In the genomic region with DNA sequence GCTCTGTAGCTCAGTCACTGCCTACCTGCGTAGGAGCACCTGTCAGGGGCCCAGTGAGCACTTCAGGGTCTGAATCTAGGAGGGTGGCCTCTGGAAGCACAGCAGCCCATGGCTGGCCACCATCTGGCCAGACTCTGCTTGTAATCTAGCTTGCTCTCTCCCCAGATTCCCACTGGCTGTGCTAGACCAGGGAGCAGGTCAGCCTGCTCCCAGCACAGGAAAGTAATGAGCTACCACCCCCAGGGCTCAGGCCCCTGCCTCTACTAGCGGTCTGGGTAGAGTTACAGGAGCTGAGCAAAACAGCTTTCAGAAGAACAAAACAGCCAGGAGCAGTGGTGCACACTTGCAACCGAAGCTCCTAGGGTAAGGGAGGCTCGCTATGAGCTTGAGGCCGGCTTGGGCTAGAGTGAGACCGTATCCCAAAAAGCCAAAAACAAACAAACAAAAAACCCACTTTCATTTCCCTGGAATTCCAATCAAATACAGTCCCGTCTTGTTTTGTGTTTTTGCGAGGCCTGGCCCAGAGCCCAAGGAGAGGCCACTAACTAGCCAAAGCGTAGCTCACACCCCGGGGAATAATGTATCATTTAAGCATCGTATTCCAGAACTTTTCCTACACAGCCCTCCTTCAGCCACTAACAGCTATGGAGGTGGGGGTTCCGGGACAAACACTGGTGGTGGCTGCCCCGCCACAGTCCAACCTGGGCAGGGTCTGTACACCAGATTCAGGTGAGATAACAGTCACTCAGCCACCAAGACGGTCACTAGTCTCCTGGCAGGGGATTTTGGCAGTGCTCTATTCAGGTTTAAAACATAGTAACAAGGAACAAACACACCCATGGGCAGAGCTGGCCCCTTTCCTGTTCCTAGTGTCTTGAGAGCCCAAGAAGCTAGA, we compare ENCODE assay signal across 11 mouse cellular contexts. TPM values are rescaled to one million over a fixed set of nuclear protein-coding genes. Genes with fewer than 3 reads are reported as not detected.
DNase-seq lines count a peak whose midpoint lies in the region; ATAC-seq and TF ChIP-seq lines count a peak whose summit lies in the region.
"Had no signal": no experiment of that assay in that cellular context is flagged by ENCODE, and none has a peak within 500 bp of the region (broad histone marks: within the 10 kb centered on the region; RNA-seq: fewer than 3 reads in every experiment).

No protein-coding gene starts in this region.

- no peak overlapping the region for H3K4me3 ChIP-seq in forebrain, embryonic 12.5 days (replicated peaks)
- no peak overlapping the region for H3K4me3 ChIP-seq in forebrain, embryonic 16.5 days (replicated peaks; ENCODE audit: low read length)
- no peak overlapping the region for H3K4me3 ChIP-seq in kidney, adult 2 months (ENCODE audit: insufficient read depth, low read depth, low read length)

- TF ChIP-seq POLR2A in kidney, adult 2 months (IDR thresholded peaks at IDR 0.05; ENCODE audit: low read depth, low read length) = no peak

- H3K9me3 ChIP-seq in forebrain, embryonic 12.5 days = no peaks in the 10 kb centered on the region
- no peaks in the 10 kb centered on the region for H3K9me3 ChIP-seq in forebrain, embryonic 16.5 days (ENCODE audit: control insufficient read depth, low read length)

- no peaks in the 10 kb centered on the region for H3K27me3 ChIP-seq in forebrain, embryonic 12.5 days
- no peaks in the 10 kb centered on the region for H3K27me3 ChIP-seq in forebrain, embryonic 16.5 days (replicated peaks; ENCODE audit: control insufficient read depth, insufficient read depth, low read length)
- H3K27me3 ChIP-seq in kidney, adult 2 months (replicated peaks; ENCODE audit: control insufficient read depth, insufficient read depth, low read length) = no peaks in the 10 kb centered on the region

- H3K9ac ChIP-seq in forebrain, embryonic 12.5 days = no peak overlapping the region
- H3K9ac ChIP-seq in forebrain, embryonic 16.5 days (replicated peaks; ENCODE audit: low read depth, low read length) = no peak overlapping the region

- TF ChIP-seq CTCF in kidney, adult 2 months (conservative IDR thresholded peaks at IDR 0.05; ENCODE audit: insufficient read depth, insufficient read length, low read depth, low read length) = no peak

- peaks cover 17% of the 10 kb centered on the region for H3K4me1 ChIP-seq in forebrain, embryonic 12.5 days
- H3K4me1 ChIP-seq in forebrain, embryonic 16.5 days (replicated peaks; ENCODE audit: control insufficient read depth, insufficient read depth, low read length) = peaks cover 30% of the 10 kb centered on the region
- H3K4me1 ChIP-seq in kidney, adult 2 months (ENCODE audit: control insufficient read depth, insufficient read depth, low read length) = peaks cover 23% of the 10 kb centered on the region; the same call in 1 of the 2 replicates

- no peak for ATAC-seq in forebrain, embryonic 12.5 days (ENCODE audit: low FRiP score)
- ATAC-seq in forebrain, embryonic 16.5 days = no peak
- ATAC-seq: activated CD4-positive, CD25-positive, alpha-beta regulatory T cell, adult 4 months had no signal

- H3K4me2 ChIP-seq in forebrain, embryonic 12.5 days = no peak overlapping the region
- H3K4me2 ChIP-seq in forebrain, embryonic 16.5 days (ENCODE audit: low read length) = no peak overlapping the region

- H3K36me3 ChIP-seq in forebrain, embryonic 12.5 days (replicated peaks) = peaks cover 57% of the 10 kb centered on the region
- peaks cover 21% of the 10 kb centered on the region for H3K36me3 ChIP-seq in forebrain, embryonic 16.5 days (ENCODE audit: control insufficient read depth, insufficient read depth)
- H3K36me3 ChIP-seq in kidney, adult 2 months (ENCODE audit: control insufficient read depth, insufficient read depth, low read length) = no peaks in the 10 kb centered on the region

- no peak for DNase-seq in kidney, adult 2 months
- DNase-seq in kidney, adult 9 months = no peak
- DNase-seq in adipocyte (ENCODE audit: low spot score) = peak; percentile 34
- DNase-seq in kidney, postnatal 14 days = peak; percentile 62
- DNase-seq in thymus, postnatal 10 days (ENCODE audit: low spot score in 2 of 2) = no peak
- DNase-seq in embryo, embryonic 9.5 days (ENCODE audit: extremely low spot score) = no peak
- DNase-seq: thymus, postnatal 4 days had no signal

- 0 out of 2 replicates have a peak overlapping the region, but pooled peaks have one; percentile 9 for H3K27ac ChIP-seq in forebrain, embryonic 12.5 days
- H3K27ac ChIP-seq in forebrain, embryonic 16.5 days (ENCODE audit: low read length) = no peak overlapping the region
- peak overlapping the region; percentile 10; the same call in 1 of the 2 replicates for H3K27ac ChIP-seq in kidney, adult 2 months (ENCODE audit: insufficient read depth, low read depth, low read length)
- H3K27ac ChIP-seq: macrophage had no signal

- 89% methylated on average over 14 of the region's 14 CpGs for WGBS in forebrain, embryonic 12.5 days
- 62% methylated on average over 14 of the region's 14 CpGs for WGBS in forebrain, embryonic 16.5 days
- 64% methylated on average over 14 of the region's 14 CpGs for WGBS in kidney, adult 2 months

RNA-seq across cellular contexts. Expression of a gene that starts 17.4 kb away (rescaled TPM):
- polyA plus RNA-seq in forebrain, embryonic 12.5 days (2016; fragmentation: Nextera tagmentation; extraction: Ambion mirVana) = 0.32 and 0.69 TPM in 2 replicates
- 0.32 and 0.35 TPM in 2 replicates for polyA plus RNA-seq in forebrain, embryonic 16.5 days (2015; fragmentation: Nextera tagmentation; extraction: Ambion mirVana)
- 8.9 and 9.0 TPM in 2 replicates for polyA plus RNA-seq in kidney, adult 2 months (2012; rRNA removed)
- polyA plus RNA-seq: macrophage had no signal

RNA-seq across cellular contexts. Expression of a gene that starts 24.4 kb away (rescaled TPM):
- polyA plus RNA-seq in forebrain, embryonic 12.5 days (2016; fragmentation: Nextera tagmentation; extraction: Ambion mirVana) = 109 and 113 TPM in 2 replicates
- 99.9 and 100 TPM in 2 replicates for polyA plus RNA-seq in forebrain, embryonic 16.5 days (2015; fragmentation: Nextera tagmentation; extraction: Ambion mirVana)
- polyA plus RNA-seq in kidney, adult 2 months (2012; rRNA removed) = 18.0 and 18.2 TPM in 2 replicates

RNA-seq across cellular contexts. Expression of a gene that starts 43.0 kb away (rescaled TPM):
- polyA plus RNA-seq in forebrain, embryonic 12.5 days (2016; fragmentation: Nextera tagmentation; extraction: Ambion mirVana) = 24.5 and 25.7 TPM in 2 replicates
- 24.4 and 26.1 TPM in 2 replicates for polyA plus RNA-seq in forebrain, embryonic 16.5 days (2015; fragmentation: Nextera tagmentation; extraction: Ambion mirVana)
- polyA plus RNA-seq in kidney, adult 2 months (2012; rRNA removed) = 7.6 and 7.8 TPM in 2 replicates

RNA-seq across cellular contexts. Expression of a gene that starts 43.3 kb away (rescaled TPM):
- polyA plus RNA-seq in forebrain, embryonic 12.5 days (2016; fragmentation: Nextera tagmentation; extraction: Ambion mirVana) = 53.2 and 56.7 TPM in 2 replicates
- 43.0 and 43.4 TPM in 2 replicates for polyA plus RNA-seq in forebrain, embryonic 16.5 days (2015; fragmentation: Nextera tagmentation; extraction: Ambion mirVana)
- polyA plus RNA-seq in kidney, adult 2 months (2012; rRNA removed) = 24.6 and 25.8 TPM in 2 replicates

Comparison
In these comparisons a context has a peak if more than half of its experiments do, and no peak if none do; other contexts are left out.
1. DNase-seq: peak in adipocyte (single experiment) and kidney, postnatal 14 days (single experiment); none in kidney, adult 2 months (single experiment), kidney, adult 9 months (single experiment), thymus, postnatal 10 days (0 of 2) and embryo, embryonic 9.5 days (single experiment).